Mouse (Mus musculus) C3H10T1/2 (cell line): ENCODE results near the gene Fam131b. TPM values are rescaled to one million over a fixed set of nuclear protein-coding genes. Genes with fewer than 3 reads are reported as not detected.

Experiments used
- polyA plus RNA-seq, 2 experiments: library from polyadenylated mRNA; unstranded; fragments of >200 nt; fragmentation: generic; extraction: Trizol; gene quantifications; one replicate each; pipeline ENCODE4 v1.2.1; 2012; ENCODE audit warnings: missing spikeins in 2 of 2

The Fam131b gene
- 10 to 100 TPM in 1 of 2 experiments, 1 to 10 TPM in 1; 7.5 to 13.9 TPM for polyA plus RNA-seq

GRCm38 (mm10) chr6:42324482-42325267 lies at the start of gene Fam131b:
Gene Fam131b (minus strand): TSS chr6:42324643.

DNA sequence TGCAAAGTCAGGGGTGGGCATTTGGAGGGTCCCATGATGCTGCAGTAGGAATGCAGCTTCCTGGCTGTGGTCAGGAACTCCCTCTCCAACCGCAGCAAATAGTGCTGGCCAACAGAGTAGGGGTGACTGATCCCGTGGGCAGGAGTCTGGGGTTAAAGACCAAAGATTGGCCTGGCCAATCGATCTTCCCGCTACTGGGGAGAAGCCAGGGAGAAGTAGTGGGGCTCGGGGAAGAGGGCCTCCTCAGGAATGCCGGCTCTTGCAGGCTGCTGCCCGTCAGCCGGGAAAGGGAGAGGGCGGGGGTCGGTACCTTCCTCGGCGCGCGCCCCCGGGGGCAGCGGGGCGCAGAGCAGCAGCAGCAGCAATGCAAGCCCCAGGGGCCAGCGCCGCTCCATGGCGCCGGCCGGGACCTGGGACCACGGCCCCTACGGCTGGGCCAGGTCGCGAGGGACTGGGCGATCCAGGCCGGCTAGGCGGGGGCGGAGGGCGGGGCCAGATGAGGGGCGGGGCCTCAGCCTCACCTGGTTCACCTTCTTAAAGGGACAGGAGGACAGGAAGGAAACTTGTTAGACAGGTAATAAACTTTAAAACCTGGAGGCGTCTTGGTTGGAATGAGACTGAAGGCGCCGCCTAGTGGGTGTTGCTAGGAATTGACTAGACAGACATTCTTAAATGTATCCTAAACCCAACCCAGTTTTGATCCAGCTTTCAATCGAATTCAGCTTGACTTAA lies 48.5 kb upstream of the Fam131b start, which contains the start of gene Epha1:
Gene Epha1, minus strand, starts transcription at position 453 of the 732 bp plus-strand sequence.

GRCm38 (mm10) chr6:42349426-42350020 lies 25.1 kb upstream of the Fam131b start, which contains the start of gene Zyx:
Gene Zyx (plus strand): TSS chr6:42349630.

GRCm38 (mm10) chr6:42286448-42286847 lies 38.0 kb downstream of the Fam131b start, which contains the start of gene Clcn1:
Gene Clcn1 (plus strand): TSS chr6:42286685.

Other genes starting within 250 kb of the Fam131b start
- not detected for gene Tas2r139, start 183.7 kb downstream of the Fam131b start, polyA plus RNA-seq
- gene Tas2r144, start 109.3 kb downstream of the Fam131b start, polyA plus RNA-seq = under 1 TPM in 1 of 2 experiments, not detected in 1; 0.05 TPM
- not detected for gene Gstk1, start 78.7 kb downstream of the Fam131b start, polyA plus RNA-seq
- gene Tmem139, start 62.7 kb downstream of the Fam131b start, polyA plus RNA-seq = under 1 TPM; 0.02 to 0.05 TPM
- 1 to 10 TPM; 1.8 to 8.5 TPM for gene Casp2, start 59.7 kb downstream of the Fam131b start, polyA plus RNA-seq
- gene Clcn1, start 38.0 kb downstream of the Fam131b start, polyA plus RNA-seq = under 1 TPM; 0.26 to 0.51 TPM
- 100 to 1,000 TPM; 273 to 364 TPM for gene Zyx, start 25.0 kb upstream of the Fam131b start, polyA plus RNA-seq
- gene Epha1, start 48.6 kb upstream of the Fam131b start, polyA plus RNA-seq = under 1 TPM; 0.09 to 0.54 TPM
- under 1 TPM in 1 of 2 experiments, not detected in 1; 0.05 TPM for gene Tas2r143, start 75.6 kb upstream of the Fam131b start, polyA plus RNA-seq
- gene Tas2r135, start 80.8 kb upstream of the Fam131b start, polyA plus RNA-seq = not detected
- under 1 TPM in 1 of 2 experiments, not detected in 1; 0.09 TPM for gene Tas2r126, start 109.9 kb upstream of the Fam131b start, polyA plus RNA-seq
- not detected for gene Olfr458, start 140.6 kb upstream of the Fam131b start, polyA plus RNA-seq
- gene Olfr457, start 151.7 kb upstream of the Fam131b start, polyA plus RNA-seq = under 1 TPM in 1 of 2 experiments, not detected in 1; 0.04 TPM
- under 1 TPM in 1 of 2 experiments, not detected in 1; 0.06 TPM for gene Olfr456, start 162.6 kb upstream of the Fam131b start, polyA plus RNA-seq
- not detected for gene Olfr455, start 222.9 kb upstream of the Fam131b start, polyA plus RNA-seq